Mouse (Mus musculus) CH12.LX (cell line): ENCODE measurements at regions not wholly inside any gene's neighbourhood (a gene's known extent, or its start where the extent isn't known, plus 50 kb on each side); places are given as distances from the start of the nearest gene placed in this dataset.

ENCODE experiments used
- DNase-seq: peaks from one replicate; pipeline ENCODE4 v3.0.0-alpha.2; 2013; ENCODE audit errors: extremely low read depth
- H3K27ac ChIP-seq: 2 replicates; pipeline ENCODE4 v1.5.1; 2012; ENCODE audit warnings: low read depth, mild to moderate bottlenecking, control low read depth, moderate library complexity; ENCODE audit not compliant: insufficient read depth
- H3K27me3 ChIP-seq: replicated peaks from 2 replicates; pipeline ENCODE3; 2012; ENCODE audit warnings: inconsistent platforms
- H3K36me3 ChIP-seq, 2 experiments: replicated peaks in 1 of 2; 2 replicates each; pipeline versions ENCODE3 to v1.6.1; 2012; ENCODE audit warnings: inconsistent platforms in 1 of 2, low read length in 1 of 2, mild to moderate bottlenecking in 1 of 2, mixed read lengths in 1 of 2, moderate library complexity in 1 of 2; ENCODE audit not compliant: control insufficient read depth in 1 of 2, insufficient read depth in 1 of 2
- H3K4me1 ChIP-seq, 2 experiments: 2 replicates each; pipeline ENCODE4 v1.6.1; 2012; ENCODE audit warnings: inconsistent platforms in 1 of 2, moderate library complexity in 1 of 2; ENCODE audit not compliant: insufficient read depth in 2 of 2, control insufficient read depth in 1 of 2
- H3K4me2 ChIP-seq: 2 replicates; pipeline ENCODE4 v1.6.1; 2012; ENCODE audit warnings: low read depth, mild to moderate bottlenecking, control low read depth; ENCODE audit not compliant: poor library complexity, insufficient read depth, severe bottlenecking
- H3K4me3 ChIP-seq, 3 experiments: fragments of 150-350 bp in 1 of 3; sonication (generic) in 1 of 3; replicated peaks in 1 of 3; 2 replicates each; pipeline versions ENCODE3 to v1.5.1; 2011 to 2012; ENCODE audit warnings: low read depth in 2 of 3, low read length in 2 of 3, mild to moderate bottlenecking in 2 of 3, moderate library complexity in 2 of 3, control low read depth in 1 of 3, improper control_type of control experiment in 1 of 3, inconsistent platforms in 1 of 3, mixed read lengths in 1 of 3; ENCODE audit not compliant: poor library complexity in 1 of 3
- H3K79me2 ChIP-seq: replicated peaks from 2 replicates; pipeline ENCODE4 v1.6.1; 2012; ENCODE audit warnings: mild to moderate bottlenecking, moderate library complexity; ENCODE audit not compliant: control insufficient read depth, poor library complexity, insufficient read depth, severe bottlenecking; ENCODE audit errors: extremely low read depth
- H3K9ac ChIP-seq: 2 replicates; pipeline ENCODE4 v1.6.1; 2012; ENCODE audit warnings: low read depth, mild to moderate bottlenecking, control low read depth, moderate library complexity; ENCODE audit not compliant: insufficient read depth
- H3K9me3 ChIP-seq: replicated peaks from 2 replicates; pipeline ENCODE3; 2012; ENCODE audit warnings: low read length, inconsistent platforms, mixed read lengths
- BHLHE40 ChIP-seq: IDR thresholded peaks from 2 replicates; pipeline ENCODE4 v1.6.1; 2011; ENCODE audit warnings: mild to moderate bottlenecking, low read depth, low read length, improper control_type of control experiment
- CHD2 ChIP-seq: IDR thresholded peaks from 2 replicates; pipeline ENCODE4 v1.6.1; 2011; ENCODE audit warnings: low read length, improper control_type of control experiment
- CTCF ChIP-seq, 2 experiments: IDR thresholded peaks in 1 of 2; conservative IDR thresholded peaks in 1 of 2; 2 replicates each; pipeline ENCODE4 v1.5.1; 2011 to 2012; ENCODE audit warnings: low read depth in 2 of 2, low read length in 2 of 2, improper control_type of control experiment in 1 of 2, inconsistent platforms in 1 of 2, mild to moderate bottlenecking in 1 of 2, moderate library complexity in 1 of 2
- ELF1 ChIP-seq: IDR thresholded peaks from 2 replicates; pipeline ENCODE4 v1.6.1; 2014; ENCODE audit warnings: low read depth, mild to moderate bottlenecking, inconsistent platforms, low read length, improper control_type of control experiment
- ETS1 ChIP-seq: conservative IDR thresholded peaks from 2 replicates; pipeline ENCODE4 v1.6.1; 2012; ENCODE audit warnings: low read depth, mild to moderate bottlenecking, inconsistent platforms, low read length, improper control_type of control experiment, moderate library complexity
- GABPA ChIP-seq: IDR thresholded peaks from 2 replicates; pipeline ENCODE4 v1.6.1; 2012; ENCODE audit warnings: low read depth, low read length, improper control_type of control experiment, inconsistent platforms; ENCODE audit not compliant: insufficient replicate concordance
- HCFC1 ChIP-seq: IDR thresholded peaks from 2 replicates; pipeline ENCODE4 v1.6.1; 2012; ENCODE audit warnings: low read depth, mild to moderate bottlenecking, inconsistent platforms, low read length, improper control_type of control experiment
- IRF4 ChIP-seq: IDR thresholded peaks from 2 replicates; pipeline ENCODE4 v1.6.1; 2014; ENCODE audit warnings: low read depth, mild to moderate bottlenecking, inconsistent platforms, low read length, improper control_type of control experiment
- JUN ChIP-seq: IDR thresholded peaks from 2 replicates; pipeline ENCODE4 v1.6.1; 2011; ENCODE audit warnings: low read depth, mild to moderate bottlenecking, low read length, improper control_type of control experiment, moderate library complexity; ENCODE audit not compliant: insufficient read depth
- MAZ ChIP-seq: IDR thresholded peaks from 2 replicates; pipeline ENCODE4 v1.6.1; 2012; ENCODE audit warnings: low read depth, mild to moderate bottlenecking, inconsistent platforms, low read length, improper control_type of control experiment, moderate library complexity
- MYC ChIP-seq: IDR thresholded peaks from 2 replicates; pipeline ENCODE4 v1.6.1; 2011; ENCODE audit warnings: low read depth, mild to moderate bottlenecking, improper control_type of control experiment, low read length
- RAD21 ChIP-seq: IDR thresholded peaks from 2 replicates; pipeline ENCODE4 v1.6.1; 2011; ENCODE audit warnings: low read depth, mild to moderate bottlenecking, low read length, improper control_type of control experiment, moderate library complexity
- RCOR1 ChIP-seq: conservative IDR thresholded peaks from 2 replicates; pipeline ENCODE4 v1.6.1; 2012; ENCODE audit warnings: low read depth, mild to moderate bottlenecking, inconsistent platforms, low read length, improper control_type of control experiment
- SMC3 ChIP-seq: IDR thresholded peaks from 2 replicates; pipeline ENCODE4 v1.6.1; 2011; ENCODE audit warnings: low read depth, low read length, improper control_type of control experiment
- TBP ChIP-seq: conservative IDR thresholded peaks from 2 replicates; pipeline ENCODE4 v1.6.1; 2011; ENCODE audit warnings: low read depth, low read length, improper control_type of control experiment
- USF2 ChIP-seq: conservative IDR thresholded peaks from 2 replicates; pipeline ENCODE4 v1.6.1; 2011; ENCODE audit warnings: low read depth, low read length, improper control_type of control experiment
- ZC3H11A ChIP-seq: IDR thresholded peaks from 2 replicates; pipeline ENCODE4 v1.6.1; 2012; ENCODE audit warnings: low read depth, mild to moderate bottlenecking, inconsistent platforms, low read length, improper control_type of control experiment
- dilution Hi-C: fragments of 300-500 bp; cut with MboI; formaldehyde crosslinking; loops from 2 replicates; pipeline ENCODE4 v1.14.3; 2020; ENCODE audit warnings: low sequenced_read_pairs; ENCODE audit not compliant: extremely low pct_unique_long_range_greater_than_20kb, extremely low pct_ligation_motif_present
- in situ Hi-C: fragments of 300-500 bp; cut with MboI; formaldehyde crosslinking; loops from 3 replicates; pipeline ENCODE4 v1.14.3; 2019; ENCODE audit warnings: low sequenced_read_pairs, low pct_ligation_motif_present, low pct_unique_long_range_greater_than_20kb, mixed read lengths

DNA sequence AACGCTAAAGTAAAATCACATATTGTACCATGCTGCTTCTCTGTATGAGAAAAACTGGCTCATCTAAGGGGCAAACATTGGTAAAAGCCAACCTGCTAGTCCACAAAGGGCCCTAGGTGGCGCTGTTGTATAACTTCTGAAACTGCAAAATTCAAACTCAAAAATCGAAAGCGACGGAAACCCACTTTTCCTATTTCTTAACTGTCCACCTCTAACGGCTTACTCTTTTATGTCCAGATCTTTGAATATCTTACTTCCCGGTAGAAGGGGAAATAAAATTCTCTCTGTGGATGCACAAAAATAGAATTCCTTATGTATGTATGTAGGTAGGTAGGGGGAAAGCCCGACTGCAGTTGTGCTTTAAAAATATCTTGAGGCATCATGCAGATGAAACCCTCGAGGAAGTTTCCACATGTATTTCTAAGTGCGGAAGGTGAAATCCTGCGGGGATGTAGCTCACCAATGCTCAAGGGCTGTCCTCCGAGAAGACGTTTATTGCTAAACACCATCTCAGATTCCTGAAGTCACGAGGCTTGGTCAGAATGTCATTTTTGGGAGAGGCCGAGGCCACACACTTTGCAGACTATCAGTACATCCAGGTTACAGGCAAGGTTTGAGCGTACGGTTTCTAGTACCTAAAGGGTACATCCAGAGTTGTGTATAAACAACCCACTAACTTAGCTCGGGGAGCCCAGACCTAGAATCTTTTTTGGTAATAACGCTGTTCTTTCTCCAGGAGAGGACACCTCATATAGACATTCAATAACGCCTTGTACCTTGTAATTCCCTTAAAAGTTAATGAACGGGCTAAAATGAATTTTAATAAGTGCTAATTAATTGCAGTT lies 96.8 kb downstream of the Otol1 start (continued):
- TF ChIP-seq MAZ (0 out of 2 replicates have a peak, but pooled peaks have one; percentile 56), USF2 (no peak), BHLHE40 (no peak), RCOR1 (no peak), TBP (0 out of 2 replicates have a peak, but pooled peaks have one; percentile 22), CHD2 (no peak), JUN (no peak), ETS1 (0 out of 2 replicates have a peak, but pooled peaks have one; percentile 42), MYC (peak; percentile 35; the same call in 1 of the 2 replicates), IRF4 (peak; percentile 32; the same call in 1 of the 2 replicates)

DNA sequence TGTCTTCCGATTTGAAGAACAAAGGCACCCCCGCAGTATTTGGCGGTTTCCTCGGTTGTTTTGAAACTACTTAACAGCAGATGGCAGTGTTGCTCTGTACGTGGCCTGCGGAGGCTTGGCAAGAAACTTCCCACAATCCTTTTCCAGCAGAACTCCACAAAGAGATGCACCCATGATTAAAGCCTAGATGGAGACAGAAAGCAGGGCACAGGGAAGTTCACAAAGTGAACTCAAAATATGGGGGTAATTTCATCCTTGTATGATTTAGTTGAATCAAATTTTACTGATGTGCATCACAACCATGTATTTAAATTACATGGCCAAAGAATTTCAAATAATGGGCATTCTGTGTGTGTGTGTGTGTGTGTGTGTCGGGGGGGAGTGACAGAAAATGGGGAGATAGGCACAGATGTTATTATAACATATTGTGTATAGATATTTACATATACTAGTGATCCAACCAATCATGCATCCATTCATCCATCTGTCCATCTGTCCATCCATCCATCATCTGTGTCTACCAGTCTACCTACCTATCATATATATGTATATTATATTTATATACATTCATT lies 97.5 kb downstream of the Otol1 start:
- Histone ChIP-seq H3K9me3 (no peaks in the 10 kb centered on the region), H3K27ac (no peak overlapping the region), H3K4me3 (peak overlapping the region in 2 of 3 experiments; percentile 55 to 59), H3K79me2 (no peaks in the 10 kb centered on the region), H3K4me1 (peaks cover 0 to 5% of the 10 kb centered on the region in 2 experiments; a peak in 2 of 4 replicates), H3K9ac (no peak overlapping the region), H3K36me3 (no peaks in the 10 kb centered on the region), H3K4me2 (0 out of 2 replicates have a peak overlapping the region, but pooled peaks have one; percentile 85), H3K27me3 (no peaks in the 10 kb centered on the region)
- dilution Hi-C loops (no loop called here), in situ Hi-C loops (loop anchor here (5.0 to 10.0 kb wide), 2 partner anchors 302 to 400 kb away; no protein-coding TSS in a partner anchor)
- peak; percentile 78 for DNase-seq
- no peak for TF ChIP-seq RCOR1
- no peak for TF ChIP-seq USF2
- peak; percentile 40 to 94 for TF ChIP-seq CTCF (conservative IDR thresholded peaks at IDR 0.05 in 1 of 2, IDR thresholded peaks at IDR 0.05 in 1 of 2; ENCODE audit: low read depth in 2 of 2, low read length in 2 of 2)
- peak; percentile 96 for TF ChIP-seq SMC3
- TF ChIP-seq ZC3H11A = peak; percentile 95
- no peak for TF ChIP-seq GABPA
- TF ChIP-seq RAD21 = peak; percentile 99
- no peak for TF ChIP-seq MYC
- no peak for TF ChIP-seq HCFC1
- TF ChIP-seq ELF1 = no peak
